Mouse (Mus musculus): Measurements from ENCODE around the gene Zfp366. TPM values are rescaled to one million over a fixed set of nuclear protein-coding genes. Genes with fewer than 3 reads are reported as not detected.

The Zfp366 gene
- polyA plus RNA-seq, 1 experiment from 2014 or later: 0.51 TPM

- WGBS: 58% methylated on average over 3 of the region's 3 CpGs
- H3K9ac ChIP-seq (ENCODE audit: low read depth, low read length): no peak overlapping the region
- no peak for ATAC-seq (replicated peaks; ENCODE audit: low FRiP score)
Measured at GRCm38 (mm10) chr13:99244896-99245295, 60.3 kb downstream of the Zfp366 start.

DNA sequence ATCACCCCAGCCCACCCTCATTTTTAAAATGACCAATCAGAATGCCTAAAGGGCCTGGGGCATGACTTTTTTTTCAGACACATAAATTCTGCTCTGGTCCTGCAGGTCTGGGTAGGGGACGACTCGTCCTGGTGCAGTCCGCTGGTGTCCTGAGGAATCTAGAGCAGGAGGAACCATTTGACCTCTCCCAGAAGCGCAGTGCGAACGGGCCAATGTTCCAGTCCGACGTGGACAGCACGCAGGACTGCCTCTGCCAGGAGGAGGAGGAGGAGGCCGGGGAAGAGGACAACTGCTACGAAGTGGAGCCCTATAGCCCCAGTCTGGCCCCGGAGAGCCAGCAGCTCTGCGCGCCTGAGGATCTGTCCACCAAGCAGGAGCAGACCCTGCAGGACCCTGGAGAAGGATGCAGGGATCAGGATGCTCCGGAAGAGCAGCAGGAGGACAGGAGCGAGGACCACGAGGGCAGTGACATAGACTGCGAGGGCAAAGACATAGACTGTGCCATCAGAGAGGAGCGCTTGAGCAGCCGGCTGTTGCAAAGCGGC is 61.4 kb downstream of the Zfp366 start:
- 84% methylated on average over 21 of the region's 21 CpGs for WGBS
- ATAC-seq (replicated peaks; ENCODE audit: low FRiP score): no peak
- H3K27me3 ChIP-seq (replicated peaks; ENCODE audit: control insufficient read depth, insufficient read depth, low read length): no peaks in the 10 kb centered on the region
- no peak overlapping the region for H3K4me2 ChIP-seq
- H3K9me3 ChIP-seq (ENCODE audit: control insufficient read depth, low read length): no peaks in the 10 kb centered on the region
- no peaks in the 10 kb centered on the region for H3K36me3 ChIP-seq (ENCODE audit: control insufficient read depth, insufficient read depth, low read length)
- no peak overlapping the region for H3K27ac ChIP-seq (ENCODE audit: low read depth, low read length)
- DNase-seq (ENCODE audit: low spot score): no peak
- no peak overlapping the region for H3K4me3 ChIP-seq (ENCODE audit: low read depth, low read length)
- H3K9ac ChIP-seq (ENCODE audit: low read depth, low read length): no peak overlapping the region
- H3K4me1 ChIP-seq (replicated peaks; ENCODE audit: control insufficient read depth, insufficient read depth, low read length): no peaks in the 10 kb centered on the region

More at GRCm38 (mm10) chr13:99244896-99245295, 60.3 kb downstream of the Zfp366 start:
- no peak for DNase-seq (ENCODE audit: low spot score)
- Histone ChIP-seq H3K4me1 (replicated peaks; ENCODE audit: control insufficient read depth, insufficient read depth, low read length) (no peaks in the 10 kb centered on the region), H3K27me3 (replicated peaks; ENCODE audit: control insufficient read depth, insufficient read depth, low read length) (no peaks in the 10 kb centered on the region), H3K27ac (ENCODE audit: low read depth, low read length) (no peak overlapping the region), H3K4me3 (ENCODE audit: low read depth, low read length) (no peak overlapping the region), H3K4me2 (no peak overlapping the region), H3K36me3 (ENCODE audit: control insufficient read depth, insufficient read depth, low read length) (no peaks in the 10 kb centered on the region), H3K9me3 (ENCODE audit: control insufficient read depth, low read length) (no peaks in the 10 kb centered on the region)

DNA sequence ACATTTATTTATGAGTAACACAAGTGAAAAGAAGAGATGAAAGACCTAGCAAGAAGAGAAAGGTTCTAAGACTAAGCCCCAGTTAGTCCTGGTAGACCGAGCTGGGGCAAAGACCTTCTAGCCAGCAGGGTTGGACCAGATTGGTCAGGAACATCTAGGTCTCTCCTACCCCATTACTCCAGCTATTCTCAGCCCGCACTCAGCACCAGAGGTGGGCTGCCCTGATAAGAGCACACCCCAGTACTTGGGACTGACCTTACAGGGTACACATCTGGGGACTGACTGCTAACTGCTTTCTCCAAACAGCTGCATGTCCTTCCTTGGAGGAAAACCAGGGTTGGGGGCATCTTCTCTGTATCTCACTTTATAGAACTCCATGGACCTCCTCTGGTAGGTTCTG is 66.2 kb downstream of the Zfp366 start:
- no peak for ATAC-seq (replicated peaks; ENCODE audit: low FRiP score)
- no peak for DNase-seq (ENCODE audit: low spot score)
- WGBS: 76% methylated on average over 2 of the region's 2 CpGs

DNA sequence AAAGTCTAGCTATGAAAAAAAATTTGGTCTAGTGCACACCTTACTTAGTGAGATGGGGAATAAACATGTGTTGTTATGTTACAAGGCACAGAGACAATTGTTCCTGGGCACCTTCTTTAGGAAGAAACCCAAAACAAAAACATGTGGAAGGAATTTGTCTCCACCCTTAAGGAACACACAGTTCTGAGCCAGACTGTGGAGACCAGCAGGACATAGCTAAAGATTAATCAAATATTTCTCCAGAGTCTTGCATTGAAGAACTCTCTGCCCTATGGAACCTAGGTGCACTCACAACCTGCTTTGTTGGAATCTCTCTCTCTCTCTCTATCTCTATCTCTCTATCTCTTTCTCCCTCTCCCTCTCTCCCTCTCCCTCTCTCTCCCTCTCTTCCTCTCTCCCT is 69.6 kb downstream of the Zfp366 start:
- no peaks in the 10 kb centered on the region; the same call in 1 of the 2 replicates for H3K9me3 ChIP-seq (ENCODE audit: control insufficient read depth, low read length)
- no peaks in the 10 kb centered on the region for H3K4me1 ChIP-seq (replicated peaks; ENCODE audit: control insufficient read depth, insufficient read depth, low read length)
- no peak overlapping the region for H3K9ac ChIP-seq (ENCODE audit: low read depth, low read length)
- H3K27ac ChIP-seq (ENCODE audit: low read depth, low read length): no peak overlapping the region
- H3K4me2 ChIP-seq: no peak overlapping the region
- H3K27me3 ChIP-seq (replicated peaks; ENCODE audit: control insufficient read depth, insufficient read depth, low read length): no peaks in the 10 kb centered on the region
- H3K36me3 ChIP-seq (ENCODE audit: control insufficient read depth, insufficient read depth, low read length): no peaks in the 10 kb centered on the region
- no peak for DNase-seq (ENCODE audit: low spot score)
- ATAC-seq (replicated peaks; ENCODE audit: low FRiP score): no peak
- no peak overlapping the region for H3K4me3 ChIP-seq (ENCODE audit: low read depth, low read length)

More for the DNA sequence above, 66.2 kb downstream of the Zfp366 start:
- no peak overlapping the region for H3K4me2 ChIP-seq
- no peaks in the 10 kb centered on the region; the same call in 1 of the 2 replicates for H3K9me3 ChIP-seq (ENCODE audit: control insufficient read depth, low read length)
- no peak overlapping the region for H3K27ac ChIP-seq (ENCODE audit: low read depth, low read length)
- H3K4me3 ChIP-seq (ENCODE audit: low read depth, low read length): no peak overlapping the region
- H3K4me1 ChIP-seq (replicated peaks; ENCODE audit: control insufficient read depth, insufficient read depth, low read length): no peaks in the 10 kb centered on the region
- H3K27me3 ChIP-seq (replicated peaks; ENCODE audit: control insufficient read depth, insufficient read depth, low read length): no peaks in the 10 kb centered on the region
- no peak overlapping the region for H3K9ac ChIP-seq (ENCODE audit: low read depth, low read length)
- H3K36me3 ChIP-seq (ENCODE audit: control insufficient read depth, insufficient read depth, low read length): no peaks in the 10 kb centered on the region

DNA sequence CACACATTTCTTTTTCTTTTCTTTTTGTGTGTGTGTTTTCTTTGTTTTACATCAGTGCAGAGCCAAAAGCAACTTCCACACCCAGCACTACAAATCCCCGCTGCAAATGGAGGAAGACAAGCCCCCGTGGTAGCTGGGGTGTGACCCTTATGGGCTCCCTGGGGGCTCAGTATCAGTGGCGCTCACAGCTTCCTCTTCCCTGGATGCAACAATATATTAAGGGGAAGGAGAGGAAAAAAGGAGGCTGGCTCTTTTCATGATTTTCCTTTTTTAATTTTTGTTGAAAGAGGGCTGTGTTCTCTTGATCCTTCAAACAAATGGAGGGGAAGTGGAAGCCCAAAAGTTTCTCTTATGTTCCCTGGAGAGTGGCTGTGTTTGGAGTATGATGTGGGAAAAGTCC is 70.2 kb downstream of the Zfp366 start:
- no peak overlapping the region for H3K27ac ChIP-seq (ENCODE audit: low read depth, low read length)
- no peaks in the 10 kb centered on the region; the same call in 1 of the 2 replicates for H3K9me3 ChIP-seq (ENCODE audit: control insufficient read depth, low read length)
- 32% methylated on average over 3 of the region's 3 CpGs for WGBS
- no peak overlapping the region for H3K4me3 ChIP-seq (ENCODE audit: low read depth, low read length)
- H3K4me2 ChIP-seq: no peak overlapping the region
- ATAC-seq (replicated peaks; ENCODE audit: low FRiP score) (no peak), DNase-seq (ENCODE audit: low spot score) (no peak)
- H3K9ac ChIP-seq (ENCODE audit: low read depth, low read length): no peak overlapping the region
- H3K4me1 ChIP-seq (replicated peaks; ENCODE audit: control insufficient read depth, insufficient read depth, low read length): no peaks in the 10 kb centered on the region
- H3K27me3 ChIP-seq (replicated peaks; ENCODE audit: control insufficient read depth, insufficient read depth, low read length): no peaks in the 10 kb centered on the region
- H3K36me3 ChIP-seq (ENCODE audit: control insufficient read depth, insufficient read depth, low read length): no peaks in the 10 kb centered on the region

DNA sequence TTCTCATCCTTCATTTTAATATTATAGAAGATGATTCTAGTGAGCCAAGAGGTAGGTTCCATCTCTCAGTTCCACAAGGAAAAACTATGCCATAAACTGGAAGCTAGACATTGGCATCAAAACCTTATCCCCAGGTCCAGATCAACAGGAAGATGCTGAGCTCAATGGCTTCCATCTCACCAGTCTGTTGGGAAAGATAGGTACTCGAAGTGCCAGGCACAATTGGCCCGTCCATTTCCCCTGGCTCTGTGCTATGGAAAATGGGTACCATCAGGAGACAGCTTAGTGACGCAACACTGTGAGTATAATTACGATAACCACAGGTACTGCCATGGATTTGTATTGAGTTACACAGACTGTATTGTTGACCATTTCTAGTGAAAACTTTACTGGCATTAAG is 72.3 kb downstream of the Zfp366 start:
- Histone ChIP-seq H3K4me1 (replicated peaks; ENCODE audit: control insufficient read depth, insufficient read depth, low read length) (no peaks in the 10 kb centered on the region), H3K4me3 (ENCODE audit: low read depth, low read length) (no peak overlapping the region), H3K9ac (ENCODE audit: low read depth, low read length) (no peak overlapping the region), H3K27me3 (replicated peaks; ENCODE audit: control insufficient read depth, insufficient read depth, low read length) (no peaks in the 10 kb centered on the region), H3K4me2 (no peak overlapping the region), H3K9me3 (ENCODE audit: control insufficient read depth, low read length) (no peaks in the 10 kb centered on the region; the same call in 1 of the 2 replicates), H3K36me3 (ENCODE audit: control insufficient read depth, insufficient read depth, low read length) (no peaks in the 10 kb centered on the region), H3K27ac (ENCODE audit: low read depth, low read length) (no peak overlapping the region)
- 79% methylated on average over 4 of the region's 4 CpGs for WGBS
- ATAC-seq (replicated peaks; ENCODE audit: low FRiP score): no peak
- no peak for DNase-seq (ENCODE audit: low spot score)

DNA sequence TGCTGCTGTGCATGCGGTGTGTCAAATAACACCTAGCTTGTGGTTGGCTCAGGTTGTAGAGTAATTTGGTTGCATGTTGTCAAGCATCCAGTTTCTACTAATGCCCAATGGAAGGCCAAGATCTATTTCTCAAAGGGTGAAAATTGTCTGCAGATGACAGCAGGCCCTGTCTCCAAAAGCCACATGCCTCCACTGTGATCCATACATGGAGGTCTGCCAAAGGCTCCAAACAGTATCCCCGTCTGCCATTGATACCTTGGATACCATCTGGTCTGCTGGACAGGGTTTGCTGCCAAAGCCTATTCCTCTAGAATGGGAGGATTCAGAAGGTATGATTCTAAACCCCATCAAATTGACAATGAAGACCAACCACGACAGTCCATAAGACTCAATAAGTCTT is 74.1 kb downstream of the Zfp366 start:
- Histone ChIP-seq H3K36me3 (ENCODE audit: control insufficient read depth, insufficient read depth, low read length) (no peaks in the 10 kb centered on the region), H3K4me3 (ENCODE audit: low read depth, low read length) (no peak overlapping the region), H3K27ac (ENCODE audit: low read depth, low read length) (no peak overlapping the region), H3K4me1 (replicated peaks; ENCODE audit: control insufficient read depth, insufficient read depth, low read length) (no peaks in the 10 kb centered on the region), H3K9me3 (ENCODE audit: control insufficient read depth, low read length) (no peaks in the 10 kb centered on the region), H3K9ac (ENCODE audit: low read depth, low read length) (no peak overlapping the region), H3K27me3 (replicated peaks; ENCODE audit: control insufficient read depth, insufficient read depth, low read length) (no peaks in the 10 kb centered on the region), H3K4me2 (no peak overlapping the region)
- DNase-seq (ENCODE audit: low spot score) (no peak), ATAC-seq (replicated peaks; ENCODE audit: low FRiP score) (no peak)
- 76% methylated on average over 3 of the region's 3 CpGs for whole genome bisulfite sequencing

GRCm38 (mm10) chr13:99259502-99260174 is 75.0 kb downstream of the Zfp366 start:
- H3K9ac ChIP-seq (ENCODE audit: low read depth, low read length): no peak overlapping the region
- DNase-seq (ENCODE audit: low spot score) (no peak), ATAC-seq (replicated peaks; ENCODE audit: low FRiP score) (no peak)
- no peaks in the 10 kb centered on the region for H3K27me3 ChIP-seq (replicated peaks; ENCODE audit: control insufficient read depth, insufficient read depth, low read length)
- no peak overlapping the region for H3K27ac ChIP-seq (ENCODE audit: low read depth, low read length)
- no peaks in the 10 kb centered on the region for H3K9me3 ChIP-seq (ENCODE audit: control insufficient read depth, low read length)
- H3K4me2 ChIP-seq: no peak overlapping the region
- no peaks in the 10 kb centered on the region for H3K4me1 ChIP-seq (replicated peaks; ENCODE audit: control insufficient read depth, insufficient read depth, low read length)
- WGBS: 76% methylated on average over 15 of the region's 15 CpGs
- no peaks in the 10 kb centered on the region for H3K36me3 ChIP-seq (ENCODE audit: control insufficient read depth, insufficient read depth, low read length)
- H3K4me3 ChIP-seq (ENCODE audit: low read depth, low read length): no peak overlapping the region

DNA sequence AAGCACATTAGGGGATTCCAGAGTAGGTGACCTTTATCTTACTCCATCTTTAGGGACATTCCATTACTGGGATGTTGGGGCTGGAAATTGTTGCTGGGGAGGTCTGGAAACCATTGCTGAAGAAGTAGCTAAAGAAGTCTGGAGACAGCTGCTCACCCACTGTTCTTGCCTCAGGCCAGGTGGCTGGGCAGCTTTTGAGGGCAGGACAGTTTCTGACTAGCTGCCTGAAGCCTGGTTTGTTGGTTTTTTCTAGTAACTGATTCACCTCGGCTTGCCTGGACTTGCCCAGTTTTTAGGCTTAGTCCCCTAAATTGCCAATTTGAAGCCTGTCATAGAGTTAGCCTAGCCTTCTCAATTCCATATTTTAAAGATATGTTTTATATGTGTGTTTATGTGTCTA is 77.8 kb downstream of the Zfp366 start:
- WGBS: 74% methylated on average over 1 of the region's 1 CpGs
- Histone ChIP-seq H3K4me2 (no peak overlapping the region), H3K4me3 (ENCODE audit: low read depth, low read length) (no peak overlapping the region), H3K9ac (ENCODE audit: low read depth, low read length) (no peak overlapping the region), H3K27me3 (replicated peaks; ENCODE audit: control insufficient read depth, insufficient read depth, low read length) (no peaks in the 10 kb centered on the region), H3K9me3 (ENCODE audit: control insufficient read depth, low read length) (no peaks in the 10 kb centered on the region), H3K27ac (ENCODE audit: low read depth, low read length) (no peak overlapping the region), H3K36me3 (ENCODE audit: control insufficient read depth, insufficient read depth, low read length) (no peaks in the 10 kb centered on the region), H3K4me1 (replicated peaks; ENCODE audit: control insufficient read depth, insufficient read depth, low read length) (no peaks in the 10 kb centered on the region)
- ATAC-seq (replicated peaks; ENCODE audit: low FRiP score) (no peak), DNase-seq (ENCODE audit: low spot score) (no peak)
